Mouse (Mus musculus): ENCODE results near the gene Tsks.

- TF ChIP-seq CTCF (IDR thresholded peaks at IDR 0.05; ENCODE audit: low read depth) (no peak), EP300 (optimal IDR thresholded peaks at IDR 0.05) (no peak)
These were observed 55.5 kb downstream of the Tsks start, which contains the start of gene Bcl2l12 for GRCm38 (mm10) chr7:44998501-44998955.

Measured in stomach, postnatal 0 days (tissue).